Mouse (Mus musculus) G1E (cell line): ENCODE measurements around the gene Ppp1r15a.

Experiments used
- CTCF ChIP-seq: IDR thresholded peaks from 2 replicates; pipeline ENCODE4 v1.5.1; 2012; ENCODE audit warnings: low read depth, low read length, inconsistent platforms, mixed read lengths
- GATA1 ChIP-seq: IDR thresholded peaks from 2 replicates; pipeline ENCODE4 v1.6.1; 2012; ENCODE audit warnings: borderline replicate concordance, low read length, inconsistent platforms, mixed read lengths
- GATA2 ChIP-seq: IDR thresholded peaks from 2 replicates; pipeline ENCODE4 v1.6.1; 2012; ENCODE audit warnings: low read depth, low read length, inconsistent platforms, borderline replicate concordance
- POLR2AphosphoS5 ChIP-seq: IDR thresholded peaks from 2 replicates; pipeline ENCODE4 v1.6.1; 2012; ENCODE audit warnings: low read depth, low read length, inconsistent platforms; ENCODE audit not compliant: insufficient replicate concordance
- TAL1 ChIP-seq: conservative IDR thresholded peaks from 2 replicates; pipeline ENCODE4 v1.6.1; 2012; ENCODE audit warnings: low read depth, low read length, inconsistent platforms, mixed read lengths

DNA sequence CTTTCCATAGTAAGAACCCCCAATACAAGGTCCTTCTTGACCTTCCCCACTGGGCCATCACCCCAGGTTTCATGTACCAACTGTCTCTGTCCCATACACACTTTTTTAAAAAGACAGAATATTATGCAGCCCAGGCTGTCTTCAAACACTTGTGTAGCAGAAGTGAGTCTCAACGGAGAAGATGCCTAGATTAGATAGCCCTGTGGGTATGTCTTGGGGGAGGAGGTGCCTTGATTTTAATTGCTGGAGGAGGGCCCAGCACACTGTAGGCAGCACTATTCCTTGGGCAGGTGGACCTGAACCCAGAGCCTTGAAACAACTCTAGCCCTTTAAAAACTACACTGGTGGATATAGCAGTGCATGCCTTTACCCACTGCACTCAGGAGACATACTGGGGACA lies 43.9 kb downstream of the Ppp1r15a start:
- TF ChIP-seq CTCF = no peak
- TF ChIP-seq GATA1 = no peak
- TF ChIP-seq TAL1 = no peak
- TF ChIP-seq GATA2 = no peak
- no peak for TF ChIP-seq POLR2AphosphoS5
